Mouse (Mus musculus): Measurements from ENCODE around the gene Taar3.

Taar3 gene

GRCm38 (mm10) chr10:23999639-24000038 is 50.3 kb downstream of the Taar3 start, which contains the start of gene Taar7b:
Gene Taar7b, plus strand, starts transcription at chr10:23999939.
- no peak for DNase-seq (ENCODE audit: low read depth, low spot score)
